Mouse (Mus musculus) NIH3T3 (cell line): ENCODE measurements around the gene Cdh19.

ENCODE experiments used
- DNase-seq: peaks from one replicate; pipeline ENCODE4 v3.0.0-alpha.2; 2012; ENCODE audit warnings: low read depth

The Cdh19 gene

DNA sequence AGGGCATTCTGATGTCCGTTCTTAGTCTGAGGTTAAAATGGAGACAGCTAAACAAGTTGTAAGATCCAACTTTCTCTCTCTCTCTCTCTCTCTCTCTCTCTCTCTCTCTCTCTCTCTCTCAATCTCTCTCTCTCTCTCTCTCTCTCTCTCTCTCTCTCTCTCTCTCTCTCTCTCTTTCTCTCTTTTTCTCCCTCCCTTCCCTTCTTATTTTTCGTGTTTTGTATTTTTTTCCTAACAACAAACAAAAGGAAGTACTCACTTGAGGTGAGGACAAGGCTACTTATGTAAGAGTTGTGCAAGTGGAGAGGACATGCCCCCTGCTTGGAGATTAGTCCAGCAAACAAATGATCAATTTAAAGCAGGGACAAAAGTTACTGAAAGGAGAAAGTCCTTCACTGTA lies at the start of gene Cdh19:
Gene Cdh19 (minus strand): TSS at position 101 of the 400 bp plus-strand sequence.
- no peak for DNase-seq

DNA sequence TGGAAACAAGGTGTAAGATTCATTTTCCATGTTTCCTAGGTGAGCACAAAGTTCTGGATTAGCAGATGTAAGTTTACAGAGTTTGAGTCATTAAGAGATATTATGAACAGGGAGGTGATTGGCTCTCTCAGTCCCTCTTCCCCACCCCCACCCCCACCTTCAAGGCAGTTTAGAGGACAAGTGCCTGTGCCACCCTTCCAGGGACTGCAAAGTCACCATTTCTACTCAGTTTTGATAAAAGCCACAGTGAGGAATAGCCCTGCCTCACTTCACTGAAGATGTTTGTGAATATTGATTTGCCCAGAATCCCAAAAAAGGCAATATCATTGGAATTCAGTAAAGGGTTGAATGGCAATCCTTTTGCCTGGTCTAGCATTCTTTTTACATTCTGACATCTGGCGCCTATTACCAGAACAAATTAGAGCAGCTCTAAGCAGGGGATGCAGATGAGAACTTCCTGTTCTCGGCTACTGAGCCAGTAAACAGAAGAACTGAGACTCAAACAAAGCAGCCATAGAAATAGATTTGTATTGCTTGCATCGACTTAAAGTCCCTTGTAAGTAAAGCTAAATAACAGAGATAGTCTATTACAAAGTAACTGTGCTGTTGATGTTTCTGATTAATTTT lies 43.2 kb upstream of the Cdh19 start:
- DNase-seq = no peak

DNA sequence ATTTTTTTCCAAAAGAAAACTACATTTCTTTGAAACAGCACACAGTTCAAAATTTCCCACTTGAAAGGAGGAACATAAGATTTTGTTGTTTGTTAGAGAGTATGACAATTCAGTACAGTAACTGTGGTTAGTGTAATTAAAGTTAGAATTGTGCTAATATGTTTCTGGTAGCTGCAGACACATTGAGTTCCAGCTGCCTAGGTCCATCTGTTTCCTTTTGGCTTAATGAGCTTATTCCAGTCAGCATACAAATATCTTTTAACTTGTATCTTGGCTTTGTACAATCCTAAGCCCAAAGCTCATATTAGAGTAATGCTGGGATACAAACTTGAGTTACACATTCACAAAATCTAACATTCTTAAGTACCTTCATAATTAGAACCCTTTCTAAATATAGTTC lies 40.3 kb upstream of the Cdh19 start:
- no peak for DNase-seq

DNA sequence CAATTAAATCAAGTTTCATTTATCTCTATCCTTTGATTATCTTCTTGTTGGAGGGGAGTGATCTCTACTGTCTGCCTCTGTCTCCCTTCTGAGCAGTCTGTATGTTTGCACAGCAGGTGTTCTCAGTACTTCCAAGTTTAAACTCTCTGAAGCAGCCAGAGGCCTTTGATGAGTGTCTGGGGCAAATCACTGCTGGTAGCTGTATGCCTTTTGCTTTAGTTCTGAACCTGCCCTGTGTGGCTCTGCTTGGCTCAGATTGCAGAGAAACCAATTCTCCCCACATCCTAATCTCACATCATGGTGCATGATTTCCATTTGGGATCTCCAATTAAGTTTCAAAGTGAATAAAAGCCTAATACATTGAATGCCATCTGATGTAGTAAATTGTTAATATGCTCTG lies 12.4 kb upstream of the Cdh19 start:
- no peak for DNase-seq

DNA sequence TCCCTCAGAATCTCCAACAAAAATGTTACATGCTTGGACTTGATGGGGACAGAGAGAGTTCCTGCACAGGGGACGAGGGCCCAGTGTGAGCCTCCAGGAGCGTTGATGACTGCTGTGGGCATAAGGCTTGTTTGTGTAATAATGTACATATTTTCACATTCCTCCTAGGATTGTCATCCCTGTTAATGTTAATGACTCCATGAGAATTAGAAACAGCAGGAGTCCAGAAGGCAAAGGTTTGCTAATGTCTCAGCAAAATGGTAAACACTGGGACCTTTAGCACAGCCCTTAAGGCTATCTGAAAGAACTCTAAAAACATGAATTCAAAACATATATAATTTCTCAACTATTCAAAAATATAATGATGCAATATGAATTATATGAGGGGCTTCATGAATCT lies 8.2 kb downstream of the Cdh19 start:
- DNase-seq = no peak

DNA sequence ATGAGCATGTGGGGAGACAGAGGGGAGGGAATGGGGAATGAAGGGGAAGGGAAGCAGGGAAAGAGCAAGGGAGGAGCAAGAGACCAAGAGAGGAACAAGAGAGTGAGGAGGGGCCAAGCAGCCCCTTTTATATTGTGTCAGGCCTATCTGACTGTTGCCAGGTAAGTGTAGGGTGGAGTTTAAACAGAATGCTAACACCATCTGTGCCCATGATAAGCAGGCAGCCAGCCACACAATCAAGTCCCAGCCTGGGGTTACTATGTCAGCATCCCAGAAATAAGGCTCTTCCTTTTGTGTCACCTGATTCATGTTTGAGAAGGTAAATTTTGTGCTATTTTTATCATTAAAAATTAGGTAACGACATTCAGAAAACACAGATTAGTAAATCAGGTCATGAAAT lies 67.6 kb downstream of the Cdh19 start:
- DNase-seq = no peak

DNA sequence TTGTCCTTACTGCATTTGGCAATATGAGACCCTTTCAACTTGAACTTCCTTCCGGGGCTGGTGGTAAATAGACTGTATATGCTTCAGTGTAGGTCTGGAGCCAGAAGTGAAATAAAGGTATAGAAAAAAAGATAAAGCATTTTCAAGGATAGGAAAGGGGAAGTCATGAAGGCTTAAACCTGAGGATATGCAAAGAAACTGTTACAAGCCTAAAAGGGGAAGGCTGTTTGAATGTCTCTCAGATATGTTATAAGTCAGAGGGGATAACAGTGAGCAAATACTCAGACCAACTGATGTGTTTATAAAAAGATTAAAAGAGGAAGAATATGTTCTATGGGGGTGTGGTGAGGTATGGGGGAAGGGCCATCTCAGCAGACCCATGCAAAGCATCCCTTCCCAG lies 68.2 kb downstream of the Cdh19 start:
- DNase-seq = no peak

DNA sequence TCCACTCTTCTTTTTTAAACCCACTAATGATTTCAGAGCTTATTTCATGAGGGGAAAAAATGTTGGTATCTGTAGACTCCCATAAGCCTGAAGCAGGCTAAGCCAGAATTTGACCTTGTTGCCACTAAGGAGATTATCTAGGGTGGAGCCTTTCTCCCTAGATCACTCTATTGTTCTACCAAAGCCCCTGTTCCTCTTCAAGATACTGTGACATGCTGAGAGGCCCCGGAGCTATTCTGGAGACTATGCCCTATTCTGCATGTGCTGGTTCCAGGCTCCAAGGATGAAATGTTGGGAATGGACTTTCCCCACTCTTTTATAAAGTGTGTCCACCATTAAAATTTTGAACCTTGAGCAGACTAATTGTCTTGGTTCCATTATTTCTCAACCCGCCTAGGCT lies 73.1 kb downstream of the Cdh19 start:
- no peak for DNase-seq
